Mouse (Mus musculus): ENCODE data around the gene Ace. TPM values are rescaled to one million over a fixed set of nuclear protein-coding genes. Genes with fewer than 3 reads are reported as not detected.
A peak's percentile ranks its signal among the peaks of the same experiment; 100 is the strongest.
"Not testable (repeated sequence)": the region's sequence is repeated elsewhere in the genome, so short reads cannot be mapped to it uniquely, and the experiment has no call there.

Ace gene
- polyA plus RNA-seq, 1 experiment = not detected

- no peak overlapping the region for H3K27ac ChIP-seq (ENCODE audit: insufficient read depth, low read depth, low read length)
- peak overlapping the region; percentile 44 for H3K4me3 ChIP-seq (ENCODE audit: insufficient read depth, low read depth, low read length)
- TF ChIP-seq POLR2A (IDR thresholded peaks at IDR 0.05; ENCODE audit: insufficient read depth, low read depth, low read length) = no peak
- no peak for TF ChIP-seq CTCF (IDR thresholded peaks at IDR 0.05; ENCODE audit: insufficient read depth, low read depth, low read length)
- 1% methylated on average over 50 of the region's 50 CpGs for WGBS
- peaks cover 10% of the 10 kb centered on the region for H3K4me1 ChIP-seq (ENCODE audit: control insufficient read depth, insufficient read depth, low read length)
Measured at GRCm38 (mm10) chr11:106020051-106020763, 52.5 kb downstream of the Ace start.

GRCm38 (mm10) chr11:106025774-106026173 is 58.0 kb downstream of the Ace start:
- Histone ChIP-seq H3K4me1 (ENCODE audit: control insufficient read depth, insufficient read depth, low read length) (peaks cover 4% of the 10 kb centered on the region), H3K27ac (ENCODE audit: insufficient read depth, low read depth, low read length) (no peak overlapping the region), H3K4me3 (ENCODE audit: insufficient read depth, low read depth, low read length) (no peak overlapping the region)
- WGBS = 64% methylated on average over 3 of the region's 3 CpGs
- TF ChIP-seq POLR2A (IDR thresholded peaks at IDR 0.05; ENCODE audit: insufficient read depth, low read depth, low read length) = no peak
- no peak for TF ChIP-seq CTCF (IDR thresholded peaks at IDR 0.05; ENCODE audit: insufficient read depth, low read depth, low read length)

- WGBS = 26% methylated on average over 11 of the region's 11 CpGs
- H3K4me1 ChIP-seq (ENCODE audit: control insufficient read depth, insufficient read depth, low read length) = peaks cover 4% of the 10 kb centered on the region
Measured at GRCm38 (mm10) chr11:106026465-106027151, 58.9 kb downstream of the Ace start.

GRCm38 (mm10) chr11:106027607-106028006 is 59.9 kb downstream of the Ace start:
- 92% methylated on average over 5 of the region's 5 CpGs for WGBS

More at GRCm38 (mm10) chr11:106026465-106027151, 58.9 kb downstream of the Ace start:
- Histone ChIP-seq H3K27ac (ENCODE audit: insufficient read depth, low read depth, low read length) (no peak overlapping the region), H3K4me3 (ENCODE audit: insufficient read depth, low read depth, low read length) (no peak overlapping the region)
- peak; percentile 95 for TF ChIP-seq CTCF (IDR thresholded peaks at IDR 0.05; ENCODE audit: insufficient read depth, low read depth, low read length)
- no peak for TF ChIP-seq POLR2A (IDR thresholded peaks at IDR 0.05; ENCODE audit: insufficient read depth, low read depth, low read length)

GRCm38 (mm10) chr11:106032074-106032473 is 64.3 kb downstream of the Ace start:
- 20% methylated on average over 15 of the region's 25 CpGs for WGBS
- peak overlapping the region; percentile 32 for H3K4me3 ChIP-seq (ENCODE audit: insufficient read depth, low read depth, low read length)
- not testable (repeated sequence) for H3K27ac ChIP-seq (ENCODE audit: insufficient read depth, low read depth, low read length); H3K4me1 ChIP-seq (ENCODE audit: control insufficient read depth, insufficient read depth, low read length)

More at GRCm38 (mm10) chr11:106027607-106028006, 59.9 kb downstream of the Ace start:
- Histone ChIP-seq H3K4me1 (ENCODE audit: control insufficient read depth, insufficient read depth, low read length) (peaks cover 4% of the 10 kb centered on the region), H3K27ac (ENCODE audit: insufficient read depth, low read depth, low read length) (no peak overlapping the region), H3K4me3 (ENCODE audit: insufficient read depth, low read depth, low read length) (no peak overlapping the region)
- TF ChIP-seq CTCF (IDR thresholded peaks at IDR 0.05; ENCODE audit: insufficient read depth, low read depth, low read length) = no peak
- no peak for TF ChIP-seq POLR2A (IDR thresholded peaks at IDR 0.05; ENCODE audit: insufficient read depth, low read depth, low read length)

- H3K4me3 ChIP-seq (ENCODE audit: insufficient read depth, low read depth, low read length) = peak overlapping the region; percentile 28
- peak overlapping the region; percentile 96 for H3K27ac ChIP-seq (ENCODE audit: insufficient read depth, low read depth, low read length)
- WGBS = 35% methylated on average over 11 of the region's 11 CpGs
- H3K4me1 ChIP-seq (ENCODE audit: control insufficient read depth, insufficient read depth, low read length) = peaks cover 8% of the 10 kb centered on the region
- TF ChIP-seq CTCF (IDR thresholded peaks at IDR 0.05; ENCODE audit: insufficient read depth, low read depth, low read length) (no peak), POLR2A (IDR thresholded peaks at IDR 0.05; ENCODE audit: insufficient read depth, low read depth, low read length) (no peak)
Measured at GRCm38 (mm10) chr11:106033491-106033919, 65.8 kb downstream of the Ace start.

GRCm38 (mm10) chr11:106034986-106035385 is 67.2 kb downstream of the Ace start:
- 89% methylated on average over 9 of the region's 9 CpGs for WGBS
- Histone ChIP-seq H3K4me3 (ENCODE audit: insufficient read depth, low read depth, low read length) (no peak overlapping the region), H3K4me1 (ENCODE audit: control insufficient read depth, insufficient read depth, low read length) (peaks cover 10% of the 10 kb centered on the region), H3K27ac (ENCODE audit: insufficient read depth, low read depth, low read length) (no peak overlapping the region)
- TF ChIP-seq POLR2A (IDR thresholded peaks at IDR 0.05; ENCODE audit: insufficient read depth, low read depth, low read length) = no peak
- no peak for TF ChIP-seq CTCF (IDR thresholded peaks at IDR 0.05; ENCODE audit: insufficient read depth, low read depth, low read length)

- under 1% methylated on average over 66 of the region's 66 CpGs for WGBS
- Histone ChIP-seq H3K4me3 (ENCODE audit: insufficient read depth, low read depth, low read length) (peak within 1 kb of the TSS; percentile 82), H3K4me1 (ENCODE audit: control insufficient read depth, insufficient read depth, low read length) (peaks cover 10% of the 10 kb centered on the region), H3K27ac (ENCODE audit: insufficient read depth, low read depth, low read length) (peak within 1 kb of the TSS; percentile 79)
- TF ChIP-seq CTCF (IDR thresholded peaks at IDR 0.05; ENCODE audit: insufficient read depth, low read depth, low read length) (no peak), POLR2A (IDR thresholded peaks at IDR 0.05; ENCODE audit: insufficient read depth, low read depth, low read length) (0 out of 2 replicates have a peak, but pooled peaks have one; percentile 59)
Measured at GRCm38 (mm10) chr11:106036548-106037417, 69.0 kb downstream of the Ace start, which contains the start of gene Dcaf7. Gene Dcaf7 (plus strand): TSS chr11:106036872.

Data from olfactory bulb, adult 2 months (tissue).